Mouse (Mus musculus) MEL (cell line): ENCODE measurements around the gene Rpl9-ps6.
"Not testable (repeated sequence)": the region's sequence is repeated elsewhere in the genome, so short reads cannot be mapped to it uniquely, and the experiment has no call there.

Experiments
- BHLHE40 ChIP-seq: IDR thresholded peaks from 2 replicates; pipeline ENCODE4 v1.6.1; 2012; ENCODE audit warnings: low read depth, mild to moderate bottlenecking, inconsistent platforms, low read length, improper control_type of control experiment, borderline replicate concordance
- CTCF ChIP-seq, 3 experiments: IDR thresholded peaks in 2 of 3; conservative IDR thresholded peaks in 1 of 3; 2 replicates each; pipeline ENCODE4 v1.5.1; 2011 to 2012; ENCODE audit warnings: low read length in 3 of 3, low read depth in 2 of 3, mild to moderate bottlenecking in 2 of 3, improper control_type of control experiment in 1 of 3, inconsistent platforms in 1 of 3, mixed read lengths in 1 of 3, moderate library complexity in 1 of 3; ENCODE audit not compliant: control insufficient read depth in 1 of 3, insufficient read depth in 1 of 3, poor library complexity in 1 of 3, severe bottlenecking in 1 of 3
- E2F4 ChIP-seq: IDR thresholded peaks from 2 replicates; pipeline ENCODE4 v1.6.1; 2011; ENCODE audit warnings: low read depth, low read length, improper control_type of control experiment, borderline replicate concordance
- EP300 ChIP-seq, 2 experiments: IDR thresholded peaks; 2 replicates each; pipeline ENCODE4 v1.6.1; 2011; ENCODE audit warnings: improper control_type of control experiment in 2 of 2, low read length in 2 of 2, low read depth in 1 of 2, mild to moderate bottlenecking in 1 of 2
- HCFC1 ChIP-seq: IDR thresholded peaks from 2 replicates; pipeline ENCODE4 v1.6.1; 2012; ENCODE audit warnings: low read depth, mild to moderate bottlenecking, inconsistent platforms, low read length, improper control_type of control experiment, moderate library complexity
- JUND ChIP-seq: IDR thresholded peaks from 2 replicates; pipeline ENCODE4 v1.6.1; 2011; ENCODE audit warnings: low read depth, mild to moderate bottlenecking, improper control_type of control experiment, low read length
- MAX ChIP-seq: IDR thresholded peaks from 2 replicates; pipeline ENCODE4 v1.6.1; 2011; ENCODE audit warnings: low read length, improper control_type of control experiment
- POLR2A ChIP-seq, 2 experiments: IDR thresholded peaks; 2 replicates each; pipeline ENCODE4 v1.6.1; 2011 to 2012; ENCODE audit warnings: low read length in 2 of 2, mild to moderate bottlenecking in 2 of 2, control low read depth in 1 of 2, improper control_type of control experiment in 1 of 2, low read depth in 1 of 2, moderate library complexity in 1 of 2; ENCODE audit not compliant: control insufficient read depth in 1 of 2, insufficient read depth in 1 of 2, poor library complexity in 1 of 2
- POLR2AphosphoS2 ChIP-seq: IDR thresholded peaks from 2 replicates; pipeline ENCODE4 v1.6.1; 2011; ENCODE audit warnings: low read length, improper control_type of control experiment
- POLR2AphosphoS5 ChIP-seq: IDR thresholded peaks from 2 replicates; pipeline ENCODE4 v1.6.1; 2012; ENCODE audit warnings: low read depth, borderline replicate concordance, mild to moderate bottlenecking, inconsistent platforms, low read length, moderate library complexity, mixed read lengths
- USF1 ChIP-seq: IDR thresholded peaks from 2 replicates; pipeline ENCODE4 v1.6.1; 2014; ENCODE audit warnings: low read depth, mild to moderate bottlenecking, inconsistent platforms, low read length, improper control_type of control experiment, moderate library complexity
- ZC3H11A ChIP-seq: IDR thresholded peaks from 2 replicates; pipeline ENCODE4 v1.6.1; 2012; ENCODE audit warnings: low read depth, mild to moderate bottlenecking, inconsistent platforms, low read length, improper control_type of control experiment
- ZKSCAN1 ChIP-seq: IDR thresholded peaks from 2 replicates; pipeline ENCODE4 v1.6.1; 2012; ENCODE audit warnings: low read depth, mild to moderate bottlenecking, inconsistent platforms, low read length, improper control_type of control experiment, moderate library complexity
- ZNF384 ChIP-seq: IDR thresholded peaks from 2 replicates; pipeline ENCODE4 v1.6.1; 2012; ENCODE audit warnings: low read depth, mild to moderate bottlenecking, inconsistent platforms, low read length, improper control_type of control experiment

DNA sequence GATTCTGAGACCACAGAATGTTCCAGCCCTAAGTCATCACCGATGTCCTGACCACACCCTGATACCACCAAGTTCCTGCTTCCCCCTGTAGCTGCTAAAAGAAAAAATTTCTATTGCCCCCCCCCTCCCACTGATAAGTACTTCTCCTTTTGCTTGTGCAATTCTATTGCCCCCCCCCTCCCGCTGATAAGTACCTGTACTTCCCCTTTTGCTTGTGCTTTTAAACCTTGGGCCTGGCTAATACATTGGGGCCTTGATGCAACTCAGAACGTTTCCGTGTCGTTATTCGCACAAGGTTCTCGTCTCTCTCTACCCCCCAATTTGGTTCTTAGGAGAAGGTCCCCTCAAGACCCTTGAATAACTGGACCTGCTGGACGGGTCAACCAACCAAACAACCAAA lies 8.7 kb downstream of the Rpl9-ps6 start:
- not testable (repeated sequence) for TF ChIP-seq USF1; E2F4; ZC3H11A; POLR2A (IDR thresholded peaks at IDR 0.05; ENCODE audit: control insufficient read depth in 1 of 2, insufficient read depth in 1 of 2, low read depth in 1 of 2, low read length in 2 of 2, poor library complexity in 1 of 2); CTCF (IDR thresholded peaks at IDR 0.05 in 2 of 3, conservative IDR thresholded peaks at IDR 0.05 in 1 of 3; ENCODE audit: control insufficient read depth in 1 of 3, insufficient read depth in 1 of 3, low read depth in 2 of 3, low read length in 3 of 3, poor library complexity in 1 of 3, severe bottlenecking in 1 of 3); MAX; POLR2AphosphoS5; JUND; ZKSCAN1; POLR2AphosphoS2; BHLHE40; ZNF384; HCFC1
- peak in 1 of 2 experiments; percentile 7; a peak in 1 of 4 replicates for TF ChIP-seq EP300 (IDR thresholded peaks at IDR 0.05; ENCODE audit: low read depth in 1 of 2, low read length in 2 of 2)
